Mouse (Mus musculus) spleen, adult 2 months (tissue): Measurements from ENCODE around the gene Rd3.
A peak's percentile ranks its signal among the peaks of the same experiment; 100 is the strongest.

Source experiments
- CTCF ChIP-seq: fragments of 200-500 bp; IDR thresholded peaks from 2 replicates; pipeline ENCODE4 v1.5.1; 2011; ENCODE audit warnings: mild to moderate bottlenecking, inconsistent platforms; ENCODE audit not compliant: insufficient read depth, insufficient read length, insufficient replicate concordance; ENCODE audit errors: extremely low read depth
- POLR2A ChIP-seq: fragments of 200-500 bp; IDR thresholded peaks from 2 replicates; pipeline ENCODE4 v1.6.1; 2011; ENCODE audit warnings: low read depth, low read length, inconsistent platforms

- TF ChIP-seq CTCF (peak; percentile 91), POLR2A (no peak)
Observed at GRCm38 (mm10) chr1:191963948-191964772, 13.0 kb upstream of the Rd3 start.
